Mouse (Mus musculus) forebrain, embryonic 10.5 days (tissue): ENCODE measurements around the gene Relch. TPM values are rescaled to one million over a fixed set of nuclear protein-coding genes. Genes with fewer than 3 reads are reported as not detected.

Experiments used
- DNase-seq: peaks from one replicate; pipeline ENCODE4 v3.0.0-alpha.2; 2017; ENCODE audit warnings: low spot score; ENCODE audit errors: extremely low spot score
- H3K27ac ChIP-seq: fragments of 300-500 bp; sonication (generic); 2 replicates; pipeline ENCODE4 v1.5.1; 2016; ENCODE audit warnings: mild to moderate bottlenecking
- H3K27me3 ChIP-seq: fragments of 300-500 bp; sonication (generic); 2 replicates; pipeline ENCODE4 v1.6.1; 2016; ENCODE audit warnings: mild to moderate bottlenecking; ENCODE audit not compliant: poor library complexity, severe bottlenecking
- H3K36me3 ChIP-seq: fragments of 300-500 bp; sonication (generic); replicated peaks from 2 replicates; pipeline ENCODE4 v1.6.1; 2016; ENCODE audit warnings: mild to moderate bottlenecking, moderate library complexity
- H3K4me1 ChIP-seq: fragments of 300-500 bp; sonication (generic); 2 replicates; pipeline ENCODE4 v1.6.1; 2016
- H3K4me3 ChIP-seq: fragments of 300-500 bp; sonication (generic); 2 replicates; pipeline ENCODE4 v1.5.1; 2016; ENCODE audit warnings: mild to moderate bottlenecking, moderate library complexity
- H3K9me3 ChIP-seq: fragments of 300-500 bp; sonication (generic); 2 replicates; pipeline ENCODE4 v1.6.1; 2016; ENCODE audit warnings: mild to moderate bottlenecking, moderate library complexity
- WGBS: fragments of 180-500 bp; shearing (Covaris S2); methylation state at CpG from one replicate; pipeline ENCODE4 v1.1.7; 2016; 5-methylcytosine and 5-hydroxymethylcytosine counted together
- polyA plus RNA-seq: library from polyadenylated mRNA; unstranded; fragments of >200 nt; fragmentation: Nextera tagmentation; extraction: Ambion mirVana; gene quantifications from 2 replicates; pipeline ENCODE4 v1.2.1, GENCODE M21; 2016

Gene Relch
- 22.0 and 22.3 TPM in 2 replicates for polyA plus RNA-seq

DNA sequence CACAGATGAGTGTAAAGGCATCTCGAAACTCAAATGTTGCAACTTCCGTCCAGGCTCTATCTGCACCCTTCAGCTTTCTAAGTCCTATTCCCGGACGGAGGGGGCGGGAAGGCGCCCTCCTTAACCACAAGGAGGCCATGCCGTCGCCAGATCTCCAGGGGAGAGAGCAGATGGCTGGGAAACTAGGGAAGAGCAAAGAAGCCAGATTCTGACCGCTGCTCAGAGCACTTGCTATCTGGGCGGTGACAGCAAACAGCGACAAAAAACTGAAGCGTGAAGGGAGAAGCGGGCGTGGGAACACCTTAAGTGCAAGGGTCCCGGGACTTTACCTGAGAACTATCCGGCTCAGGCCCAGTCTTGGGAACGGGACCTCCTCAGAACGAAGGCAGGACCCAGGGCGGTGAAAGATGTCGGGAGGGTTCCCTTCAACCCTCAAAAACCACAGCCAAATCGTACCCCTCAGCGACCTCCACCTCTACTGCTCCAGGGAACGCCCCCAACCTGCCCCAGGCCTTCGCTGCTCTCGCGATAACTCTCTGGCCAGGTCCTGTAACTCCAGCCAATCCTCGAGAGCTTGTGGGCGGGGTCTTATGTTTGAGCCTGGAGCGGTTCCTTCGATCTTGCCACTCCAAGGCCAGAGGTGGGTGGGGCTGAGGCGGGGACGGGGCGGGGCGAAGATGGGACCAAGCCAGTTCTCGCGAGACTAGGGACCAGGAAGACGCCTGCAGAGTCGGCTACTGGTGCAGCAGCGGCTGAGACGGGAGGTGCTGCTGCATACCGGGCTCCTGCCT is at the start of gene Relch, which contains the start of gene Pign:
Gene Relch (plus strand): TSS at position 691 of the 791 bp plus-strand sequence.
Gene Pign (minus strand): TSS at position 507 of the 791 bp plus-strand sequence.
- Histone ChIP-seq H3K36me3 (peaks cover 9% of the 10 kb centered on the region; the same call in 1 of the 2 replicates), H3K27me3 (no peaks in the 10 kb centered on the region), H3K4me3 (peak within 1 kb of the TSS; percentile 95), H3K9me3 (no peaks in the 10 kb centered on the region), H3K4me1 (peaks cover 38% of the 10 kb centered on the region), H3K27ac (peak within 1 kb of the TSS; percentile 89)
- DNase-seq: peak; percentile 99
- WGBS: under 1% methylated on average over 41 of the region's 41 CpGs

GRCm38 (mm10) chr1:105630481-105630880 is 33.2 kb upstream of the Relch start:
- H3K9me3 ChIP-seq: no peaks in the 10 kb centered on the region
- WGBS: 58% methylated on average over 3 of the region's 3 CpGs
- H3K4me1 ChIP-seq: no peaks in the 10 kb centered on the region
- DNase-seq: no peak
- H3K27me3 ChIP-seq: no peaks in the 10 kb centered on the region
- no peak overlapping the region for H3K4me3 ChIP-seq
- H3K27ac ChIP-seq: no peak overlapping the region
- H3K36me3 ChIP-seq: no peaks in the 10 kb centered on the region

- Histone ChIP-seq H3K27ac (no peak overlapping the region), H3K36me3 (peaks cover 22% of the 10 kb centered on the region), H3K9me3 (no peaks in the 10 kb centered on the region), H3K27me3 (no peaks in the 10 kb centered on the region), H3K4me1 (no peaks in the 10 kb centered on the region), H3K4me3 (no peak overlapping the region)
- WGBS: 88% methylated on average over 3 of the region's 3 CpGs
- DNase-seq: no peak
Measured at GRCm38 (mm10) chr1:105644093-105644492, 19.6 kb upstream of the Relch start.

DNA sequence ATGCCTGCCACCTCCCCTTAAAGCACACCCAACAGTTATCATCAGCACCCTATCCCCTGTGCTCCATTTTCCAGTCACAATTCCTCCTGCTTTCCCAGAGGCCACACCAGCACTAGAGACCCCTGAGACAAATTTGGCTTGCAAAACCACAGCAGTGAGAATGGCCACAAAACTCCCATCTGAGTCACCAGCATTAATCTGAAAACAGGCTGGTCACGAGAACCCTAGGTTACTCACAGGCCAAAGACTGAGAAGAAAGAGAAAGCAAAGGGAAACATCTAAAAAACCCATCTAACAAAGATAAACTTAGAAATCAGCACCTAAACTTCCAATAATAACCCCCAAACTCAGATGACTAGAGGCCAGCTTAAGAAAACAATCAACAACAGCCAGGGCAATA is 13.0 kb upstream of the Relch start:
- no peak for DNase-seq
- no peak overlapping the region for H3K4me3 ChIP-seq
- H3K4me1 ChIP-seq: no peaks in the 10 kb centered on the region
- H3K36me3 ChIP-seq: peaks cover 13% of the 10 kb centered on the region
- no peaks in the 10 kb centered on the region for H3K9me3 ChIP-seq
- H3K27ac ChIP-seq: no peak overlapping the region
- 83% methylated on average over 1 of the region's 1 CpGs for WGBS
- no peaks in the 10 kb centered on the region for H3K27me3 ChIP-seq

DNA sequence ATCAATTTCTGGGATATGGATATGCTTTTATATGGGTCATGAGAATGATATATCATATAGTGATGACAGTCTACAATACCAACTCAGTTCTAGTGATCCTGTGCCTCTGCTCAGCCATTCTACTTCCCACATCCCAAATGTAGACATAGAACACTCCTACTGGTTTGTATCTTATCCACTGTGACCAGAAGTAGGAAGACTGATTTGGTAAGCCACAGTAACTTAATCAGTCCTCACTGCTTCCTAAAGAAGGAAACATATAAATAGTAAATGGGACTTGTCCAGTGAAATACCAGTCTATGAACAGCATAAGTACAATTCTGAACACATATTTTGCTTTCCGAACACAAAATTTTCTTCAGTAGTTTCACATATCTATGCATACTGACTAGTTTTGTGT is 9.7 kb upstream of the Relch start:
- Histone ChIP-seq H3K36me3 (peaks cover 12% of the 10 kb centered on the region), H3K4me3 (no peak overlapping the region), H3K4me1 (no peaks in the 10 kb centered on the region), H3K27ac (no peak overlapping the region), H3K27me3 (no peaks in the 10 kb centered on the region), H3K9me3 (no peaks in the 10 kb centered on the region)
- 96% methylated on average over 1 of the region's 1 CpGs for whole genome bisulfite sequencing
- no peak for DNase-seq

DNA sequence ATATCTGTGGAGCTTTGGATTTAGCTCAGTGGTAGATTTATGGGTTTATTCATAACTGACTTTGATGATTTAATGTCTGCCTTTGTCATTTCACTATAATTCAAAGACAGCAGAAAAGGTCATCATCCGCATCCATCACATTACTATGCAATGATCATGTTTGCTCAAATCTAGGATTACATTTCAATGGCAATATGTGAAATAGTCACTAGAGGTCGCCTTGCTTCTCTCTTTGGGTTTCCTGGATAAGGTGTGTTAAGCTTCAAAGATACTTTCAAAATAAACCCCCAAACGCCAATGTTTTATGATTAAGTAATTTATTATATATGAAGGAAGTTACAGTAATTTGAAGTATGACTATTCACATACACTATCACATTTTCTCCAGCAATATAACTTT is 3.6 kb upstream of the Relch start:
- H3K9me3 ChIP-seq: no peaks in the 10 kb centered on the region
- H3K27me3 ChIP-seq: no peaks in the 10 kb centered on the region
- H3K27ac ChIP-seq: no peak overlapping the region
- H3K4me3 ChIP-seq: no peak overlapping the region
- 28% methylated on average over 3 of the region's 3 CpGs for WGBS
- no peak for DNase-seq
- H3K36me3 ChIP-seq: peaks cover 12% of the 10 kb centered on the region
- peaks cover 25% of the 10 kb centered on the region for H3K4me1 ChIP-seq

GRCm38 (mm10) chr1:105662820-105663170 is 866 bp upstream of the Relch start:
- WGBS: 9% methylated on average over 6 of the region's 6 CpGs
- peak overlapping the region; percentile 95 for H3K4me3 ChIP-seq

DNA sequence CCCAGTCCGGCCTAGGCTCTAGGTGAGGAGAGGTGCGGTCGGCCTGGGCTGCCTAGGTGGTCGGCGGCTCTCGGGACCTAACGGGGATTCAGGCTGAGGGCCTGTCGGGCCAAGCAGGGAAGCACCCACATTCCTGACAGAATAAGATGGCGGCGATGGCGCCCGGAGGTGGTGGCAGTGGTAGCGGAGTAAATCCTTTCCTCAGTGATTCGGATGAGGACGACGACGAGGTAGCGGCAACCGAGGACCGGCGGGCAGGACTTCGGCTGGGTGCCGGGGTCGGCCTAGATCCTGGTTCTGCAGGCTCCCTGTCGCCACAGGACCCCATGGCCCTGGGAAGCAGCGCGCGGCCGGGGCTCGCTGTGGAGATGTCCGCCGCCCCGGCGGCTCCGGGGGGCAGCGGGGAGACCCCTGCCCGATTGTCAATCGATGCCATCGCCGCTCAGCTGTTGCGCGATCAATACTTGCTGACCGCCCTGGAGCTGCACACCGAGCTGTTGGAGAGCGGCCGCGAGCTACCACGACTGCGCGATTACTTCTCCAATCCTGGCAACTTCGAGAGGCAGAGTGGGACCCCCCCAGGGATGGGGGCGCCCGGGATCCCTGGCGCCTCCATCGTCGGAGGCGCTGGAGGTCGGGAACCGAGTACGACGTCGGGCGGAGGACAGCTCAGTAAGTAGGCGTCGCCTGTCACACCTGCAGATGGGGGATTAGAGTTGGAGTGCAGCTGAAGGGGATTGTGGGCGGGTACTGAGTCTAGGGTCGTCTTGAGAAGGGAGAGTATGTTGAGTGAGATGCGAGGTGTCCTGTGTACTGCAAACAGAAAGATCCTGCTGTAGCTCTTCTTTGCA is 526 bp downstream of the Relch start:
- Histone ChIP-seq H3K9me3 (no peaks in the 10 kb centered on the region), H3K4me3 (peak overlapping the region; percentile 95), H3K27ac (peak overlapping the region; percentile 89), H3K4me1 (peaks cover 38% of the 10 kb centered on the region), H3K27me3 (no peaks in the 10 kb centered on the region), H3K36me3 (0 out of 2 replicates have a peak, but pooled peaks cover 5% of the 10 kb centered on the region)
- under 1% methylated on average over 68 of the region's 68 CpGs for WGBS
- DNase-seq: peak; percentile 25

More at GRCm38 (mm10) chr1:105662820-105663170, 866 bp upstream of the Relch start:
- Histone ChIP-seq H3K36me3 (peaks cover 9% of the 10 kb centered on the region; the same call in 1 of the 2 replicates), H3K27ac (peak overlapping the region; percentile 89), H3K4me1 (peaks cover 38% of the 10 kb centered on the region), H3K27me3 (no peaks in the 10 kb centered on the region), H3K9me3 (no peaks in the 10 kb centered on the region)
- DNase-seq: no peak

DNA sequence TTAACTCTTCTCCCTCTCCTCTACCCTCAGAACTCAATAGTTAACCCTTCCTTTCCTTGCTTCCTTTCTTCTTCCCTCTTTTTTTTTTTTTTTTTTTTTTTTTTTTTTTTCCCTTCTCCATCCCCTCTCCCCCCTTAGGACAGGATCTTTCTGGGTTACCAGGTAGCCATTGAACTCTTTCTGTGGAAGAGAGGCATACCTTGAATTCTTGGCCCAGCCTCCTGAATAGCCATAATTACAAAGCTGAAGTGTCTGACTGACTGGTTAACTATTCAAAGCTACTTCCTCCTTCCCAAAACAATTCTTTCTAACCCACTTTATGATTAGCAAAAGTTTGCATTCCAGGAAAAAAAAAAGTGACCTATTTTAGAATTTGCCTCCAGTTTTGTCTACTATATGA is 6.0 kb downstream of the Relch start:
- Histone ChIP-seq H3K36me3 (0 out of 2 replicates have a peak, but pooled peaks cover 5% of the 10 kb centered on the region), H3K4me1 (peaks cover 16% of the 10 kb centered on the region), H3K9me3 (no peaks in the 10 kb centered on the region), H3K27ac (no peak overlapping the region), H3K4me3 (no peak overlapping the region), H3K27me3 (no peaks in the 10 kb centered on the region)
- no peak for DNase-seq

DNA sequence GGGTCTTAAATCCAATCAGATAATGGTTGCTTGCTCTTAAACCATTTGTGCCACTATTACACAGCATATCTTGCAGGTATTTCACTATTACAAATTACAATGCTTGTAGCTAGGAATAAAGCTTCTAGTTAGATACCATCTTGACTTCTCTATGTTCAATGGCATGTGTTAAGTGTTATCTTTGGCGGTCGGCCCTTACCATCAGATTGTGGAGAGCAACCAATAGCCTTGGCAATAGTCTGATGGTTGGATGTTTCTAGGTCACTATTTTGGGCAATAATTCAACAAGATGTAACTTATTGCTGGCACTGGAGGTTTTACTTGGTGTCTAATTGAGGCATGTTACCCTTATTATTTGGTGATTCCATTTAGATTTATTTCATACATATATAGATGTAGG is 11.1 kb downstream of the Relch start:
- H3K4me1 ChIP-seq: no peaks in the 10 kb centered on the region
- no peak overlapping the region for H3K27ac ChIP-seq
- DNase-seq: no peak
- no peaks in the 10 kb centered on the region for H3K9me3 ChIP-seq
- peaks cover 3% of the 10 kb centered on the region; the same call in 1 of the 2 replicates for H3K36me3 ChIP-seq
- WGBS: 97% methylated on average over 2 of the region's 2 CpGs
- no peaks in the 10 kb centered on the region for H3K27me3 ChIP-seq
- no peak overlapping the region for H3K4me3 ChIP-seq

DNA sequence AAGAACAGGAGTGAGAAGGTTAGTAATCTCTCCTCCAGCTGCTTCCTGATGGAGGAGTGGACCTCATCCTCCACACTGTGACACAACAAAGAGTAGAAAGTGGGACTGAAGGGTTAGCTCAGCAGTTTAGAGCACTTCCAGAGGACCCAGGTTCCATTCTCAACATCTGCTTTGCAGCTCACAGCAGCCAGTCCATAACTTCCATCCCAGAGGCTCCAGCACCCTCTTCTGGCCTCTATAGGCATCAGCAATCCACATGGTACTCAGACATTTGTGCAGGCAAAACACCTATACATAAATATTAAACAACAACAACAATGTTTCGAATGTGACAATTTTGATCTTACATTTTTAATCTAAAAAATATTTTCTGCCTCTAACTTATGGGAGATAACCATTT is 16.9 kb downstream of the Relch start:
- H3K4me1 ChIP-seq: no peaks in the 10 kb centered on the region
- WGBS: 83% methylated on average over 1 of the region's 1 CpGs
- no peak overlapping the region for H3K4me3 ChIP-seq
- peaks cover 5% of the 10 kb centered on the region; the same call in 1 of the 2 replicates for H3K36me3 ChIP-seq
- H3K27ac ChIP-seq: no peak overlapping the region
- no peaks in the 10 kb centered on the region for H3K27me3 ChIP-seq
- H3K9me3 ChIP-seq: no peaks in the 10 kb centered on the region
- DNase-seq: no peak

DNA sequence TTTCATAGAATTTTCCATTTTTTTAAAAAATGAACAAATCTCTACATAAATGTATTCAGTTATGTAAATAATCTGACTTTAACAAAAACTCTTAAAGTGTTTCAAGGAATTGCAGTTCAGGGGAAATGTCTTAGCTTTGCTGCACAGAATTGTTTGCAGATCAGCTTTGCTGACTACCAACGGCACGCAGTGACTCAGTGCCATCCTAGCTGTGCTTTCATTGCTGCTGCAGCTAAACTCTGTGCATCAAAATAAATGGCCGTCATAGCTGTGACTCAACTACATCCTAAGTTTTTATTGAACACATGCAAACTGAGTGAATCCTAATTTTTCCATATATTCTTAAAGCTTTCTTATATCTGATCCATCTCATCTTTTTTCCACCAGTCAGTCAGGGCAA is 21.8 kb downstream of the Relch start:
- no peak for DNase-seq
- 91% methylated on average over 3 of the region's 3 CpGs for WGBS
- H3K36me3 ChIP-seq: 0 out of 2 replicates have a peak, but pooled peaks cover 5% of the 10 kb centered on the region
- H3K4me1 ChIP-seq: no peaks in the 10 kb centered on the region
- H3K27me3 ChIP-seq: no peaks in the 10 kb centered on the region
- H3K27ac ChIP-seq: no peak overlapping the region
- H3K9me3 ChIP-seq: no peaks in the 10 kb centered on the region
- H3K4me3 ChIP-seq: no peak overlapping the region

DNA sequence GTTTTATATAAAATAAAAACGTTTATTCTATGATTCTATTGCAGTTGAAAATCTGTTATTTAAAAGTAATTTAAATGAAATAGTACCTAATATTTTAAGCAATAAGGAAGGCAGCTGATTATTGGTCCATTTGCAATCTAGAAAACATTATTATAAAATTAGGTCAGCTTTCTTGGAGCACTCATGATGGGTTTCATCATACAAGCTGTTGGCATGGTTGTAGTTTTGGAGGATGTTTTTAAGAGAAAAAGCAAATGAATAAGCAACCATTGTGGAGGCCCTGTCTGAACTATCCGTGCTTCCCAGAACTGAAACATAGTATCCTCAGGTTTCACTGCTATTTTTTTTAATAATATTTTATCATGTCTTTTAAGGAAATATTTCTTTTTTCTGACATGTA is 31.9 kb downstream of the Relch start:
- Histone ChIP-seq H3K36me3 (peaks cover 15% of the 10 kb centered on the region), H3K27me3 (no peaks in the 10 kb centered on the region), H3K9me3 (no peaks in the 10 kb centered on the region), H3K4me1 (no peaks in the 10 kb centered on the region), H3K27ac (no peak overlapping the region), H3K4me3 (no peak overlapping the region)
- 84% methylated on average over 2 of the region's 2 CpGs for WGBS
- DNase-seq: no peak
